In the genomic region with DNA sequence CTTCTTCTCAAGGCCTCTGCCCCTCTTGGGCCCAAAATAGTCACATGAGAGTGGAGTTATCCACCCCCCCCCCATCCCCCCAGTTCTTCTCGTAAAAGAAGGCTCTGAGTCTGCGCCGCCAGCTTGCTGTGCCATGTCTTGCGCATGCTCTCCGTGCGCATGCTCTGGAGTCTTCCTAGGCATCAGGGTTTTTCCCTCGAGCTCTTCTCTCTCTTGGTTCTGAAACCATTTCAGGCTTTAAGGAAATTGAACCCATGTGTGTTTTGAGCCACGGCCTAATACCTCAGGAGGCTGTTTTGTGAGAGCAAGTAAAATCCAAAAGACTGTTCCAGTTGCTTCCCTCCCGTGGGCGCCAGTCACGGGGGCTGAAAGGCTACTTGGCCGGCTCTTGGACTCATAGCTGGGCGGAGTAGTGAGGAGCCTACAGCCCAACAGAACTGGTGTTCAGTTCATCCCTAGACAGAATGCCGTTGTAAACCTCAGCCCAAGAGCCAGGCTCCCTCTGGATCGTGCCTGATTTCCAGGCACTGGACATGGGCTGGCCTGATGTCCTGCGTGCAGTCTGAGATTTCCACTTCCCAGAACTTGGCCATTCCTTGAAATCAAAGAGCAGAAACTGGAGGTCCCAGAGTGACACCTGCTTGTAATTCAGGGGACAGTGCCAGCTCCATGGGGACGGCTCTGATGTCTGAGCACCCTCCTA, we compare ENCODE assay signal across 23 mouse cellular contexts. TPM values are rescaled to one million over a fixed set of nuclear protein-coding genes. Genes with fewer than 3 reads are reported as not detected.
DNase-seq lines count a peak whose midpoint lies in the region; ATAC-seq and TF ChIP-seq lines count a peak whose summit lies in the region.
"Had no signal": no experiment of that assay in that cellular context is flagged by ENCODE, and none has a peak within 500 bp of the region (broad histone marks: within the 10 kb centered on the region; RNA-seq: fewer than 3 reads in every experiment).

No protein-coding gene starts in this region.

- H3K79me2 ChIP-seq in heart, adult 2 months (replicated peaks; ENCODE audit: control insufficient read depth, insufficient read depth, low read length) = no peaks in the 10 kb centered on the region

- no peak for ATAC-seq in heart, embryonic 12.5 days (ENCODE audit: insufficient number of reproducible peaks, low FRiP score)
- no peak for ATAC-seq in embryonic facial prominence, embryonic 15.5 days (ENCODE audit: insufficient number of reproducible peaks, low FRiP score, low TSS enrichment, low read depth)
- no peak for ATAC-seq in liver, embryonic 11.5 days (replicated peaks; ENCODE audit: low FRiP score)
- ATAC-seq: forebrain, embryonic 13.5 days; intestine, embryonic 16.5 days had no signal

- TF ChIP-seq EP300 in heart, adult 2 months (IDR thresholded peaks at IDR 0.05; ENCODE audit: insufficient read depth, low read depth, low read length) = no peak

- no peak for TF ChIP-seq POLR2A in heart, adult 2 months (IDR thresholded peaks at IDR 0.05; ENCODE audit: insufficient read depth, low read depth, low read length)

- no peaks in the 10 kb centered on the region for H3K27me3 ChIP-seq in heart, adult 2 months (ENCODE audit: control insufficient read depth, insufficient read depth, low read length)
- H3K27me3 ChIP-seq in heart, embryonic 12.5 days (replicated peaks) = peaks cover 60% of the 10 kb centered on the region
- H3K27me3 ChIP-seq in embryonic facial prominence, embryonic 15.5 days = no peaks in the 10 kb centered on the region
- H3K27me3 ChIP-seq in liver, embryonic 11.5 days (replicated peaks; ENCODE audit: control insufficient read depth, insufficient read depth, low read length) = peaks cover 18% of the 10 kb centered on the region

- WGBS in heart, adult 2 months = 80% methylated on average over 17 of the region's 17 CpGs
- 87% methylated on average over 17 of the region's 17 CpGs for WGBS in heart, embryonic 12.5 days
- WGBS in embryonic facial prominence, embryonic 15.5 days = 39% methylated on average over 17 of the region's 17 CpGs
- 83% methylated on average over 17 of the region's 17 CpGs for WGBS in liver, embryonic 11.5 days

- H3K9ac ChIP-seq in heart, adult 2 months (ENCODE audit: low read depth, low read length) = no peak overlapping the region
- H3K9ac ChIP-seq in heart, embryonic 12.5 days = no peak overlapping the region
- no peak overlapping the region for H3K9ac ChIP-seq in embryonic facial prominence, embryonic 15.5 days
- no peak overlapping the region for H3K9ac ChIP-seq in liver, embryonic 11.5 days (ENCODE audit: low read depth, low read length)
- H3K9ac ChIP-seq: forebrain, embryonic 13.5 days; hindbrain, embryonic 15.5 days; kidney, embryonic 15.5 days had no signal

- intact Hi-C loops in heart, adult 2 months (cut with DNase I) = no loop called here

- TF ChIP-seq CTCF in heart, adult 2 months (IDR thresholded peaks at IDR 0.05) = no peak

- H3K4me2 ChIP-seq in heart, embryonic 12.5 days = no peak overlapping the region
- no peak overlapping the region for H3K4me2 ChIP-seq in embryonic facial prominence, embryonic 15.5 days (replicated peaks)
- H3K4me2 ChIP-seq in liver, embryonic 11.5 days = no peak overlapping the region
- H3K4me2 ChIP-seq: forebrain, embryonic 13.5 days; hindbrain, embryonic 15.5 days; kidney, embryonic 15.5 days had no signal

- H3K36me3 ChIP-seq in heart, adult 2 months (ENCODE audit: control insufficient read depth, insufficient read depth, low read length) = no peaks in the 10 kb centered on the region
- H3K36me3 ChIP-seq in heart, embryonic 12.5 days = no peaks in the 10 kb centered on the region
- H3K36me3 ChIP-seq in embryonic facial prominence, embryonic 15.5 days = no peaks in the 10 kb centered on the region
- no peaks in the 10 kb centered on the region for H3K36me3 ChIP-seq in liver, embryonic 11.5 days (ENCODE audit: control insufficient read depth, insufficient read depth, low read length)
- H3K36me3 ChIP-seq: G1E; hindbrain, embryonic 15.5 days; kidney, embryonic 15.5 days had no signal

- H3K9me3 ChIP-seq in heart, embryonic 12.5 days (replicated peaks) = no peaks in the 10 kb centered on the region
- H3K9me3 ChIP-seq in embryonic facial prominence, embryonic 15.5 days (replicated peaks) = no peaks in the 10 kb centered on the region; the same call in 1 of the 2 replicates
- no peaks in the 10 kb centered on the region for H3K9me3 ChIP-seq in liver, embryonic 11.5 days (ENCODE audit: control insufficient read depth, low read length)
- H3K9me3 ChIP-seq: forebrain, embryonic 13.5 days; G1E; hindbrain, embryonic 15.5 days had no signal

- H3K4me1 ChIP-seq in heart, adult 2 months (ENCODE audit: control insufficient read depth, insufficient read depth, low read length) = peaks cover 5% of the 10 kb centered on the region
- H3K4me1 ChIP-seq in heart, embryonic 12.5 days (replicated peaks) = peaks cover 7% of the 10 kb centered on the region
- H3K4me1 ChIP-seq in embryonic facial prominence, embryonic 15.5 days = peaks cover 40% of the 10 kb centered on the region
- H3K4me1 ChIP-seq in liver, embryonic 11.5 days (replicated peaks; ENCODE audit: control insufficient read depth, insufficient read depth, low read length) = no peaks in the 10 kb centered on the region

- H3K4me3 ChIP-seq in heart, adult 2 months = no peak overlapping the region
- no peak overlapping the region for H3K4me3 ChIP-seq in heart, embryonic 12.5 days
- no peak overlapping the region for H3K4me3 ChIP-seq in embryonic facial prominence, embryonic 15.5 days (replicated peaks)
- no peak overlapping the region for H3K4me3 ChIP-seq in liver, embryonic 11.5 days (ENCODE audit: low read depth, low read length)
- H3K4me3 ChIP-seq: forebrain, embryonic 13.5 days; hindbrain, embryonic 15.5 days; kidney, embryonic 15.5 days had no signal

- peak in 1 of 2 experiments; percentile 15 for DNase-seq in heart, adult 2 months
- peak; percentile 10 for DNase-seq in brain, adult 2 months (ENCODE audit: low read depth, low spot score)
- peak; percentile 61 for DNase-seq in skeletal muscle tissue, adult 2 months (ENCODE audit: low read depth, low spot score)
- DNase-seq in layer of hippocampus, adult 18-20 months (ENCODE audit: low spot score in 2 of 2) = no peak
- DNase-seq in liver, embryonic 11.5 days (ENCODE audit: low spot score) = no peak
- DNase-seq: cerebellum, adult 18-20 months; cerebellum, postnatal 36 days; heart, postnatal 14 days; lung, postnatal 14 days; thymus, postnatal 4 days had no signal

- peak overlapping the region; percentile 67 for H3K27ac ChIP-seq in heart, adult 2 months
- no peak overlapping the region for H3K27ac ChIP-seq in heart, embryonic 12.5 days (ENCODE audit: poor library complexity, severe bottlenecking)
- H3K27ac ChIP-seq in embryonic facial prominence, embryonic 15.5 days (replicated peaks) = peak overlapping the region; percentile 86
- no peak overlapping the region for H3K27ac ChIP-seq in liver, embryonic 11.5 days (ENCODE audit: low read depth, low read length)
- H3K27ac ChIP-seq: forebrain, embryonic 13.5 days; hindbrain, embryonic 15.5 days; kidney, embryonic 15.5 days had no signal

RNA-seq across cellular contexts. Expression of a gene that starts 56.2 kb away (rescaled TPM):
- total RNA-seq in heart, adult 2 months (2021) = not detected
- 0.10 and 0.15 TPM in 2 replicates for polyA plus RNA-seq in heart, adult 2 months (2012; rRNA removed)
- not detected in 2 replicates for polyA plus RNA-seq in heart, embryonic 12.5 days (2016; fragmentation: Nextera tagmentation; extraction: Ambion mirVana)
- 0.12 TPM in 1 of 2 replicates, not detected in the other for polyA plus RNA-seq in embryonic facial prominence, embryonic 15.5 days (2015; fragmentation: Nextera tagmentation; extraction: Ambion mirVana)
- under 1 TPM in 1 of 2 experiments, not detected in 1; 0.22 TPM for total RNA-seq in layer of hippocampus, adult 18-20 months (2021)
- polyA plus RNA-seq in liver, embryonic 11.5 days (2014; fragmentation: Nextera tagmentation; extraction: Ambion mirVana) = not detected in 2 replicates
- total RNA-seq: adrenal gland, adult 18-20 months; heart, postnatal 14 days; megakaryocyte-erythroid progenitor cell, adult 5-6 weeks had no signal
- polyA plus RNA-seq: C2C12; forebrain, embryonic 13.5 days; G1E; hindbrain, embryonic 15.5 days; kidney, embryonic 15.5 days; liver, embryonic 16.5 days; neural tube, embryonic 14.5 days; small intestine, adult 2 months had no signal

Comparison
In these comparisons a context has a peak if more than half of its experiments do, and no peak if none do; other contexts are left out.
1. H3K27ac ChIP-seq: peak in heart, adult 2 months (single experiment) and embryonic facial prominence, embryonic 15.5 days (single experiment); none in heart, embryonic 12.5 days (single experiment) and liver, embryonic 11.5 days (single experiment).
2. DNase-seq: peak in brain, adult 2 months (single experiment) and skeletal muscle tissue, adult 2 months (single experiment); none in layer of hippocampus, adult 18-20 months (0 of 2) and liver, embryonic 11.5 days (single experiment).